Mouse (Mus musculus) adrenal gland (tissue): ENCODE results near the gene Slc22a17.

Experiments
- intact Hi-C: fragments of 180-260 bp; cut with DNase I; formaldehyde crosslinking; loops from one replicate; pipeline ENCODE4 v1.15.1; 2025
- microRNA-seq, 2 experiments: library from miRNA; unstranded; fragments of <30 nt; microRNA quantifications; one replicate each; pipeline ENCODE4; 2019

The Slc22a17 gene

GRCm38 (mm10) chr14:54864313-54865036 lies 48.5 kb downstream of the Slc22a17 start:
- intact Hi-C loops = no loop called here

- intact Hi-C loops = no loop called here
Measured at GRCm38 (mm10) chr14:54863501-54864312, 49.2 kb downstream of the Slc22a17 start.

DNA sequence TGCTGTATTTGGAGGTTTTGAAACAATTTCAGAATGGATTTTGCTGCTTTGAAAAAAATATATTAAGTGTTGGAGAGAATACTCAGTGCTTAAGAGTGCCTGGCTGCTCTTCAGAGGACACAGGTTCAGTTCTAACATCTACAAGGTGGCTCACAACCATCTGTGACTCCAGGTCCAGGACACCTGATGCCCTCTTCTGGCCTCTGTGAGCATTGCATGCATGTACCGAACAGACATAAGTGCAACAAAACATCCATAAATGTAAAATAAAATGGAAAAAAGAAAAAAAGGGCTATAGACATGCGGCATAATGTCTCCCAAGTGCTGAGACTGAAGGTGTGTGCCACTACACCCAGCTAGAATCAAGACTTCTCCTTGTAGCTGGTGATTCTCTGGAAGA lies 52.4 kb downstream of the Slc22a17 start:
- intact Hi-C loops = no loop called here

DNA sequence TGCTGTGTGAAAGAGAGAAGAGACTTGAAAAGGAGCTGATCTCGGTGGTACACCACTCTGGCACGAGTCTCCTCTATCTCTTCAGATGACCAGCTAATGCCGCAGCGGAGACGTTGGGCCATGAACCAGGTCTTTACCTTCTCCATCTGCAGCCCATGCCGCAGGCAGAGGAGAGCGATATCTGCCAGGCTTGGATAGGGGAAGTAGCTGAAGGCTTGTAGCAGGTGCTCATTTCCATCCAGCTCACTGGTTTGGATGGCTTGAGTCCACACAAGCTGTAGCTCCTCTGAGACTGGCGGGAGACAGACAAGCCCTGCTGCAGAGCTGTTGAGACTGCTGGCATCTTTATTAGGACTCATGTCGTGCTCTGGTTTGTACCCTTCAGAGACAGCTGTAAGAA lies 55.0 kb downstream of the Slc22a17 start:
- intact Hi-C loops = no loop called here

DNA sequence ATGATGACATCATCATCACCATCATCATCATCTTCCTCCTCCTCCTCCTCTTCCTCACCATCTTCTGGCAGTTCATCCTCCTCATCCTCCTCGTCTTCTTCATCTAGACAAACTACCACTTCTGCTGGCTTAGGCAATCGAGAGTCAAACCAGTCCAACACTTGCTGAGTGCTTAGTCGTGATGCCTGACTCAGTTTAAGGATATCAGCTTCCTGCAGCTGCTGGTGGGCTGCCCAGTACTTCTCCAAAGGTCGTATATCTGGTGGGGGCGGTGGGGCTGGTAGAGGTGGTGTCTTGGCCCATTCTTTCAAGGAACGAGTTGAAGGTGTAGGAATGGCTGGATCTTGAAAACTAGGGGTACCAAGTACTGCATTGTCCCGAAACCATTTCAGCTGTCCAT lies 56.2 kb downstream of the Slc22a17 start:
- intact Hi-C loops = no loop called here

Small RNA genes lying within 50 kb of the gene (microRNA-seq; reads per million reads assigned to microRNA genes)
- gene Mir208a = 0 reads per million in 2 experiments
